Mouse (Mus musculus): ENCODE measurements around the gene Nup205. TPM values are rescaled to one million over a fixed set of nuclear protein-coding genes. Genes with fewer than 3 reads are reported as not detected.

The Nup205 gene
- polyA plus RNA-seq (2012; ENCODE audit: low replicate concordance) = 1.1 and 4.4 TPM in 2 replicates

DNA sequence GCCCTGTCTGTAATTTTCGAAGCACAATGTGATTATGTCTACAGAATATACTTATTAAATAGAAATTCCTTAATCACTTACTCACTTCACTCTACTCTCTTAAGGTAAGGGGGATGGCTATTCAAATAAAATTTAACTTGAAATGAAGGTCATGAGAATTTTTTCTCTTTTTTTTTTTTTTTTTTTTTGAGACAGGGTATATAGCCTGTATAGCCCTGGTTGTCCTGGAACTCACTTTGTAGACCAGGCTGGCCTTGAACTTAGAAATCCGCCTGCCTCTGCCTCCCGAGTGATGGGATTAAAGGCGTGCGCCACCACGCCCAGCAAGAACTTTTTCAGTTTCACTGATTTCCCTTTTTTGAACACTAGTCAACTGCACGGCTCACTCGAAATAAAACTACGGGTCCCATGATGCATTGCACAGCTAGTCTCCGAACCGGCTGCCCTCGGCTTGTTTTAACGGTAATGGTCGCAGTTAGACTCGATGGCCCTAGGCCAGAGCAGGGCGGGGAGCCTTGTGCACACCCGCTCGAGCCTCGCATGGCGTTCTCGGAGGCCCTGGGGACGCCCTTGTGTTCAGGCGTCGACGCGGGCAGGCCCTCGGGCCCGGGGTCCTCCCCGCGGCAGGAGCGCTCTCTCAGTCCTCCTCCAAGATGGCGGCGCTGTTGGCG lies at the start of gene Nup205:
Gene Nup205 (plus strand): TSS at position 443 of the 671 bp plus-strand sequence.

DNA sequence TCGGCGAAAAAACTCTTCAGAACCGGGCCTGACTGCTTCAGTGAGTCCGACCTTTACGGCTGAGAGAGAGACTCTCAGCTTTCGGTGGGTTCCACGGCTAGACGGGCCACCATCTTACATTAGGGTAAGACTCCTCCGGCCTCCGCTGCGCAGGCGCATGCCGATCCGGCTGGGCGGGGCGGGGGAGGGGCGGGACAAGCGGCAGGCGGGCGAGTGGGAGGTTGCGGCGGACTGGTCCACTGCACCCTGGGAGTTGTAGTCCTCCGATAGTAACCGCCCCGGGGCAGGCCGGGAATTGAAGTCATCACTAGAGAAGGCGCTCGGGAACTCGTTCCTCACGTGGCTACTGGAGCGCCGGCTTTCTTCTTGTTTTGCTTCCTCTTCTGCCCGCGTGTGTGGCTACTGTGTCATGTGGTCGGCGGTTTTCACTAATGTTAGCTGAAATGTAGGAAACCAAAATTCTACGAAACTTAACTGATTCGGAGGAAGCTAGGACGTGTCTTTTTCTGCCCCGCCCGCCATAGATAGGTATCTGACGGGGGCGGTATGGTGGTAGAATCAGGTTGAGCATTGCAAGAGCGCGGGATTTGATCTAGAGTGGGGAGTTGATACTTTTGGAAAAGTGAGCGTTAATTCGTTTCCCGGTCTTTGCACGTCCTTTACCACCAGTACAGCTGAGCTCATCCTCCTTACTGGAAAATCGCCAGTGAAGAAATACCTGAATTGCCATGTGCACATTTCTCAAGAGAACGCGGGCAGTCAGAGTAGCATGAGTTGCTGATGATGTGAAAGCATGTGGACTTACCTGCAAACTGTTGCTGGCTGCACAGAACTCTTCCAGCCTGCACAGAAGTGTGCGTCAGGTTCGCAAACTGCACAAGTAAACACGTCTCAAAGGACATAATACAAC lies 43.4 kb upstream of the Nup205 start, which contains the start of gene Cnot4:
Gene Cnot4 (minus strand): TSS at position 146 of the 910 bp plus-strand sequence.

Other genes starting within 250 kb of the Nup205 start
- gene Slc23a4, start 189.0 kb upstream of the Nup205 start, polyA plus RNA-seq (2012; ENCODE audit: low replicate concordance) = 0.22 and 0.35 TPM in 2 replicates
- gene Cnot4, start 43.7 kb upstream of the Nup205 start, polyA plus RNA-seq (2012; ENCODE audit: low replicate concordance) = 2.2 and 11.6 TPM in 2 replicates
- gene Slc13a4, start 130.7 kb downstream of the Nup205 start, polyA plus RNA-seq (2012; ENCODE audit: low replicate concordance) = 0.09 TPM in 1 of 2 replicates, not detected in the other
- gene Fam180a, start 148.7 kb downstream of the Nup205 start, polyA plus RNA-seq (2012; ENCODE audit: low replicate concordance) = not detected in 2 replicates

Measured in hematopoietic multipotent progenitor cell, adult 10-12 weeks (in vitro differentiated cells).